Mouse (Mus musculus) CH12.LX (cell line): ENCODE data around the gene Ucn. TPM values are rescaled to one million over a fixed set of nuclear protein-coding genes. Genes with fewer than 3 reads are reported as not detected.

Source experiments
- DNase-seq: peaks from one replicate; pipeline ENCODE4 v3.0.0-alpha.2; 2013; ENCODE audit errors: extremely low read depth
- H3K27ac ChIP-seq: 2 replicates; pipeline ENCODE4 v1.5.1; 2012; ENCODE audit warnings: low read depth, mild to moderate bottlenecking, control low read depth, moderate library complexity; ENCODE audit not compliant: insufficient read depth
- H3K27me3 ChIP-seq: replicated peaks from 2 replicates; pipeline ENCODE3; 2012; ENCODE audit warnings: inconsistent platforms
- H3K36me3 ChIP-seq, 2 experiments: replicated peaks in 1 of 2; 2 replicates each; pipeline versions ENCODE3 to v1.6.1; 2012; ENCODE audit warnings: inconsistent platforms in 1 of 2, low read length in 1 of 2, mild to moderate bottlenecking in 1 of 2, mixed read lengths in 1 of 2, moderate library complexity in 1 of 2; ENCODE audit not compliant: control insufficient read depth in 1 of 2, insufficient read depth in 1 of 2
- H3K4me1 ChIP-seq, 2 experiments: 2 replicates each; pipeline ENCODE4 v1.6.1; 2012; ENCODE audit warnings: inconsistent platforms in 1 of 2, moderate library complexity in 1 of 2; ENCODE audit not compliant: insufficient read depth in 2 of 2, control insufficient read depth in 1 of 2
- H3K4me2 ChIP-seq: 2 replicates; pipeline ENCODE4 v1.6.1; 2012; ENCODE audit warnings: low read depth, mild to moderate bottlenecking, control low read depth; ENCODE audit not compliant: poor library complexity, insufficient read depth, severe bottlenecking
- H3K4me3 ChIP-seq, 3 experiments: fragments of 150-350 bp in 1 of 3; sonication (generic) in 1 of 3; replicated peaks in 1 of 3; 2 replicates each; pipeline versions ENCODE3 to v1.5.1; 2011 to 2012; ENCODE audit warnings: low read depth in 2 of 3, low read length in 2 of 3, mild to moderate bottlenecking in 2 of 3, moderate library complexity in 2 of 3, control low read depth in 1 of 3, improper control_type of control experiment in 1 of 3, inconsistent platforms in 1 of 3, mixed read lengths in 1 of 3; ENCODE audit not compliant: poor library complexity in 1 of 3
- H3K79me2 ChIP-seq: replicated peaks from 2 replicates; pipeline ENCODE4 v1.6.1; 2012; ENCODE audit warnings: mild to moderate bottlenecking, moderate library complexity; ENCODE audit not compliant: control insufficient read depth, poor library complexity, insufficient read depth, severe bottlenecking; ENCODE audit errors: extremely low read depth
- H3K9ac ChIP-seq: 2 replicates; pipeline ENCODE4 v1.6.1; 2012; ENCODE audit warnings: low read depth, mild to moderate bottlenecking, control low read depth, moderate library complexity; ENCODE audit not compliant: insufficient read depth
- H3K9me3 ChIP-seq: replicated peaks from 2 replicates; pipeline ENCODE3; 2012; ENCODE audit warnings: low read length, inconsistent platforms, mixed read lengths
- BHLHE40 ChIP-seq: IDR thresholded peaks from 2 replicates; pipeline ENCODE4 v1.6.1; 2011; ENCODE audit warnings: mild to moderate bottlenecking, low read depth, low read length, improper control_type of control experiment
- CHD1 ChIP-seq: IDR thresholded peaks from 2 replicates; pipeline ENCODE4 v1.6.1; 2012; ENCODE audit warnings: low read depth, low read length, improper control_type of control experiment, inconsistent platforms
- CHD2 ChIP-seq: IDR thresholded peaks from 2 replicates; pipeline ENCODE4 v1.6.1; 2011; ENCODE audit warnings: low read length, improper control_type of control experiment
- CTCF ChIP-seq, 2 experiments: IDR thresholded peaks in 1 of 2; conservative IDR thresholded peaks in 1 of 2; 2 replicates each; pipeline ENCODE4 v1.5.1; 2011 to 2012; ENCODE audit warnings: low read depth in 2 of 2, low read length in 2 of 2, improper control_type of control experiment in 1 of 2, inconsistent platforms in 1 of 2, mild to moderate bottlenecking in 1 of 2, moderate library complexity in 1 of 2
- E2F4 ChIP-seq: IDR thresholded peaks from 2 replicates; pipeline ENCODE4 v1.6.1; 2011; ENCODE audit warnings: low read depth, low read length, improper control_type of control experiment; ENCODE audit not compliant: insufficient replicate concordance
- ELF1 ChIP-seq: IDR thresholded peaks from 2 replicates; pipeline ENCODE4 v1.6.1; 2014; ENCODE audit warnings: low read depth, mild to moderate bottlenecking, inconsistent platforms, low read length, improper control_type of control experiment
- EP300 ChIP-seq: IDR thresholded peaks from 2 replicates; pipeline ENCODE4 v1.6.1; 2011; ENCODE audit warnings: low read length, improper control_type of control experiment
- ETS1 ChIP-seq: conservative IDR thresholded peaks from 2 replicates; pipeline ENCODE4 v1.6.1; 2012; ENCODE audit warnings: low read depth, mild to moderate bottlenecking, inconsistent platforms, low read length, improper control_type of control experiment, moderate library complexity
- GABPA ChIP-seq: IDR thresholded peaks from 2 replicates; pipeline ENCODE4 v1.6.1; 2012; ENCODE audit warnings: low read depth, low read length, improper control_type of control experiment, inconsistent platforms; ENCODE audit not compliant: insufficient replicate concordance
- HCFC1 ChIP-seq: IDR thresholded peaks from 2 replicates; pipeline ENCODE4 v1.6.1; 2012; ENCODE audit warnings: low read depth, mild to moderate bottlenecking, inconsistent platforms, low read length, improper control_type of control experiment
- IRF4 ChIP-seq: IDR thresholded peaks from 2 replicates; pipeline ENCODE4 v1.6.1; 2014; ENCODE audit warnings: low read depth, mild to moderate bottlenecking, inconsistent platforms, low read length, improper control_type of control experiment
- JUND ChIP-seq: conservative IDR thresholded peaks from 2 replicates; pipeline ENCODE4 v1.6.1; 2011; ENCODE audit warnings: low read depth, low read length, improper control_type of control experiment
- MAFK ChIP-seq: IDR thresholded peaks from 2 replicates; pipeline ENCODE4 v1.6.1; 2011; ENCODE audit warnings: low read length, improper control_type of control experiment; ENCODE audit not compliant: insufficient replicate concordance
- MAX ChIP-seq: IDR thresholded peaks from 2 replicates; pipeline ENCODE4 v1.6.1; 2011; ENCODE audit warnings: low read length, improper control_type of control experiment
- MAZ ChIP-seq: IDR thresholded peaks from 2 replicates; pipeline ENCODE4 v1.6.1; 2012; ENCODE audit warnings: low read depth, mild to moderate bottlenecking, inconsistent platforms, low read length, improper control_type of control experiment, moderate library complexity
- MEF2A ChIP-seq: IDR thresholded peaks from 2 replicates; pipeline ENCODE4 v1.6.1; 2014; ENCODE audit warnings: low read depth, mild to moderate bottlenecking, inconsistent platforms, low read length, improper control_type of control experiment, borderline replicate concordance
- MXI1 ChIP-seq: IDR thresholded peaks from 2 replicates; pipeline ENCODE4 v1.6.1; 2011; ENCODE audit warnings: mild to moderate bottlenecking, low read depth, low read length, improper control_type of control experiment
- MYC ChIP-seq: IDR thresholded peaks from 2 replicates; pipeline ENCODE4 v1.6.1; 2011; ENCODE audit warnings: low read depth, mild to moderate bottlenecking, improper control_type of control experiment, low read length
- NELFE ChIP-seq: IDR thresholded peaks from 2 replicates; pipeline ENCODE4 v1.6.1; 2011; ENCODE audit warnings: low read depth, low read length, improper control_type of control experiment
- NRF1 ChIP-seq: IDR thresholded peaks from 2 replicates; pipeline ENCODE4 v1.6.1; 2014; ENCODE audit warnings: low read depth, mild to moderate bottlenecking, inconsistent platforms, low read length, improper control_type of control experiment, moderate library complexity
- PAX5 ChIP-seq: IDR thresholded peaks from 2 replicates; pipeline ENCODE4 v1.6.1; 2012; ENCODE audit warnings: low read length, inconsistent platforms, mixed read lengths
- RAD21 ChIP-seq: IDR thresholded peaks from 2 replicates; pipeline ENCODE4 v1.6.1; 2011; ENCODE audit warnings: low read depth, mild to moderate bottlenecking, low read length, improper control_type of control experiment, moderate library complexity
- RCOR1 ChIP-seq: conservative IDR thresholded peaks from 2 replicates; pipeline ENCODE4 v1.6.1; 2012; ENCODE audit warnings: low read depth, mild to moderate bottlenecking, inconsistent platforms, low read length, improper control_type of control experiment
- SIN3A ChIP-seq: IDR thresholded peaks from 2 replicates; pipeline ENCODE4 v1.6.1; 2012; ENCODE audit warnings: low read length, improper control_type of control experiment, inconsistent platforms
- SMC3 ChIP-seq: IDR thresholded peaks from 2 replicates; pipeline ENCODE4 v1.6.1; 2011; ENCODE audit warnings: low read depth, low read length, improper control_type of control experiment
- TBP ChIP-seq: conservative IDR thresholded peaks from 2 replicates; pipeline ENCODE4 v1.6.1; 2011; ENCODE audit warnings: low read depth, low read length, improper control_type of control experiment
- TCF12 ChIP-seq: IDR thresholded peaks from 2 replicates; pipeline ENCODE4 v1.6.1; 2014; ENCODE audit warnings: low read depth, mild to moderate bottlenecking, inconsistent platforms, low read length, improper control_type of control experiment
- UBTF ChIP-seq: IDR thresholded peaks from 2 replicates; pipeline ENCODE4 v1.6.1; 2012; ENCODE audit warnings: low read depth, mild to moderate bottlenecking, inconsistent platforms, low read length, improper control_type of control experiment, moderate library complexity
- USF1 ChIP-seq: IDR thresholded peaks from 2 replicates; pipeline ENCODE4 v1.6.1; 2014; ENCODE audit warnings: low read depth, mild to moderate bottlenecking, inconsistent platforms, low read length, improper control_type of control experiment
- USF2 ChIP-seq: conservative IDR thresholded peaks from 2 replicates; pipeline ENCODE4 v1.6.1; 2011; ENCODE audit warnings: low read depth, low read length, improper control_type of control experiment
- ZC3H11A ChIP-seq: IDR thresholded peaks from 2 replicates; pipeline ENCODE4 v1.6.1; 2012; ENCODE audit warnings: low read depth, mild to moderate bottlenecking, inconsistent platforms, low read length, improper control_type of control experiment
- ZKSCAN1 ChIP-seq: IDR thresholded peaks from 2 replicates; pipeline ENCODE4 v1.6.1; 2012; ENCODE audit warnings: low read depth, inconsistent platforms, low read length, improper control_type of control experiment, borderline replicate concordance
- ZNF384 ChIP-seq: IDR thresholded peaks from 2 replicates; pipeline ENCODE4 v1.6.1; 2012; ENCODE audit warnings: low read depth, low read length, improper control_type of control experiment, inconsistent platforms
- dilution Hi-C: fragments of 300-500 bp; cut with MboI; formaldehyde crosslinking; loops from 2 replicates; pipeline ENCODE4 v1.14.3; 2020; ENCODE audit warnings: low sequenced_read_pairs; ENCODE audit not compliant: extremely low pct_unique_long_range_greater_than_20kb, extremely low pct_ligation_motif_present
- in situ Hi-C: fragments of 300-500 bp; cut with MboI; formaldehyde crosslinking; loops from 3 replicates; pipeline ENCODE4 v1.14.3; 2019; ENCODE audit warnings: low sequenced_read_pairs, low pct_ligation_motif_present, low pct_unique_long_range_greater_than_20kb, mixed read lengths
- polyA plus RNA-seq: library from polyadenylated mRNA; unstranded; fragments of >175 nt; gene quantifications from 2 replicates; pipeline ENCODE4 v1.2.1, GENCODE M21; 2012; ENCODE audit warnings: low read depth; ENCODE audit not compliant: insufficient read length
- total RNA-seq, 2 experiments: library from RNA; depleted of rRNA; stranded (reverse); fragments of 300-350 nt in 1 of 2; fragments of >200 nt in 1 of 2; gene quantifications; 2 replicates each; pipeline ENCODE4 v1.2.3; 2012 to 2014

Gene Ucn
- total and polyA plus RNA-seq, 3 experiments = not detected

DNA sequence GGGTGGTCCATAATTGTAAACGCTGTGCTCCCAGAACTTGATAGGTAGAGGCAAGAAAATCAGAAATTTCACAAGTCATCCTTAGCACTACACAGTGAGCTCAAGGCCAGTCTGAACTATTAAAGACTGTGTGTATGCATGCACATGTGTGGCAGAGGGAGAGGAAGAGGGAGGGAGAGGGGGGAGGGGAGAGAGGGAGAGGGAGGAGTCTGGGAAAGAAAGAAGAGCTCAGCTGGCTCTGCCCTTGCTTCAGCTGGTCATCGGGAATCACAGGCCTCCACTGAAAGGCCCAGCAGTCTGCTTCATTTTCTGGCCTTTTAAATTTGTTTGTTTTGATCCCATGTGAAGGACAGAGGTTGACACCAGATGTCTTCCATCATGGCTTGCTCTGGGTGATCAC, 15.1 kb downstream of the Ucn start:
- dilution Hi-C loops = no loop called here
- Histone ChIP-seq H3K4me1 (peaks cover 2 to 30% of the 10 kb centered on the region in 2 experiments; a peak in 3 of 4 replicates), H3K9ac (no peak overlapping the region), H3K4me3 (no peak overlapping the region), H3K27me3 (no peaks in the 10 kb centered on the region), H3K4me2 (no peak overlapping the region), H3K27ac (no peak overlapping the region), H3K79me2 (no peaks in the 10 kb centered on the region), H3K9me3 (no peaks in the 10 kb centered on the region), H3K36me3 (no peaks in the 10 kb centered on the region)
- TF ChIP-seq TCF12 (no peak), ETS1 (no peak), CTCF (conservative IDR thresholded peaks at IDR 0.05 in 1 of 2, IDR thresholded peaks at IDR 0.05 in 1 of 2; ENCODE audit: low read depth in 2 of 2, low read length in 2 of 2) (no peak), ZC3H11A (no peak), USF1 (no peak), RAD21 (no peak), E2F4 (no peak), MAZ (no peak), PAX5 (no peak), MXI1 (no peak), IRF4 (no peak), ZNF384 (no peak), SIN3A (no peak), RCOR1 (no peak), ZKSCAN1 (no peak), HCFC1 (no peak), UBTF (no peak), MAX (no peak), NELFE (no peak)
- no peak for DNase-seq
- in situ Hi-C loops = no loop called here

GRCm38 (mm10) chr5:31121111-31121510, 17.5 kb downstream of the Ucn start:
- in situ Hi-C loops = no loop called here
- Histone ChIP-seq H3K4me1 (peaks cover 2 to 30% of the 10 kb centered on the region in 2 experiments; a peak in 3 of 4 replicates), H3K9me3 (no peaks in the 10 kb centered on the region), H3K9ac (no peak overlapping the region), H3K36me3 (no peaks in the 10 kb centered on the region), H3K27me3 (peaks cover 3% of the 10 kb centered on the region), H3K4me3 (no peak overlapping the region), H3K79me2 (no peaks in the 10 kb centered on the region), H3K27ac (peak overlapping the region; percentile 44), H3K4me2 (peak overlapping the region; percentile 11; the same call in 1 of the 2 replicates)
- DNase-seq = peak; percentile 60
- dilution Hi-C loops = no loop called here
- no peak; the same call in none of the 2 replicates for TF ChIP-seq RAD21
- no peak for TF ChIP-seq E2F4
- TF ChIP-seq EP300 = peak; percentile 74
- TF ChIP-seq MYC = peak; percentile 86; the same call in 1 of the 2 replicates
- TF ChIP-seq ZC3H11A = no peak
- TF ChIP-seq ZKSCAN1 = no peak
- TF ChIP-seq TBP = no peak; the same call in 1 of the 2 replicates
- TF ChIP-seq MEF2A = peak; percentile 91
- no peak for TF ChIP-seq USF1
- no peak for TF ChIP-seq UBTF
- peak; percentile 76; the same call in 1 of the 2 replicates for TF ChIP-seq CHD1
- TF ChIP-seq MXI1 = no peak; the same call in 1 of the 2 replicates
- 0 out of 2 replicates have a peak, but pooled peaks have one; percentile 10 for TF ChIP-seq JUND
- TF ChIP-seq IRF4 = peak; percentile 84
- TF ChIP-seq ELF1 = no peak
- TF ChIP-seq NRF1 = no peak
- TF ChIP-seq USF2 = no peak
- peak; percentile 58 for TF ChIP-seq BHLHE40
- no peak for TF ChIP-seq SMC3
- no peak for TF ChIP-seq CHD2
- no peak for TF ChIP-seq MAFK
- TF ChIP-seq PAX5 = no peak
- TF ChIP-seq GABPA = no peak
